Mouse (Mus musculus): ENCODE measurements around the gene Hhex.

DNA sequence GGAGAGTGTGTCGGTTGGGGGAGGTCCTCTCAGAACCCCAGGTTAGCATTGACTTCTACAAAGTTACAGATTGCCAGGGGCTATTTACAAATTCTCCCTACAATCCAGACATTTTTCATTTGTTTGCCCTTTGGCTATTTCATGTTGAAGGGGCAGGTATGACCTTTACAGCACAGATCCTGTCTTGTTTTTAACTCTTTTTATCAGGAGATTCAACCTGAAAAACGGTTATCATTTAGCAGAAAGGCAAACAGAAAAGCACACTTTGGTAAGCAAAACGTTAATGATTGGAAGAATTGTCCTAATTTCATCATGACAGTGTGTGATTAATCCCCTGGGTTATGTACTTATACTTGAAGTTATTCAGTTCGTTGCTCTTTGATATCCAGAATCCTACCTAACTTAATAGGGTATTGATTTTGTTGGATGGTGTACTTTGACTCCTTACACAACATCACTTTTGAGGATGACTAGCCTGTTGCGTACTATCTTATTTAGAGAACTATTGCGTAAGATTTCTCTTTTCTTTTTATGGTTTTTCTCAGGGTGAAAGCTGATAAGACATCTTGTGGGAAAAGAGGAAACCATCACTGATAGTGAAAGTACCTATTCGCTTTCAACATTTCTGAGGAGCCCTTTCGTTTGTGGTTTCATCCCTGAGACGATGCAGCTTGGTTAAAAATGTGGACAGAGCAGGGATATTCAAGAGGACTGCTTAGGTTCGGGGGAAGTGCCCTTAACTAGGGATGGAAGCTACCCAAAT is 8.1 kb downstream of the Hhex start:
- TF ChIP-seq CTCF (IDR thresholded peaks at IDR 0.05; ENCODE audit: control insufficient read depth, insufficient read depth, insufficient replicate concordance, low read depth, low read length) (no peak), POLR2A (IDR thresholded peaks at IDR 0.05; ENCODE audit: control insufficient read depth, low read depth, low read length) (no peak)
